Mouse (Mus musculus): ENCODE measurements at regions not wholly inside any gene's neighbourhood (a gene's known extent, or its start where the extent isn't known, plus 50 kb on each side); places are given as distances from the start of the nearest gene placed in this dataset.

GRCm38 (mm10) chr9:61278216-61278758 lies 93.9 kb upstream of the Tle3 start:
- TF ChIP-seq CTCF (IDR thresholded peaks at IDR 0.05; ENCODE audit: low read depth, low read length) (no peak), POLR2A (IDR thresholded peaks at IDR 0.05; ENCODE audit: borderline replicate concordance, low read depth, low read length) (no peak)

Data from bone marrow macrophage, adult 2 months (primary cell).